Mouse (Mus musculus) stomach, postnatal 0 days (tissue): ENCODE measurements at regions not wholly inside any gene's neighbourhood (a gene's known extent, or its start where the extent isn't known, plus 50 kb on each side); places are given as distances from the start of the nearest gene placed in this dataset.

Experiments
- ATAC-seq: fragments of 200-750 bp; cut with Nextera tagmentation; 2 replicates; pipeline ENCODE4 v1.8.0; 2017; ENCODE audit not compliant: low FRiP score, low TSS enrichment
- DNase-seq: peaks from one replicate; pipeline ENCODE4 v3.0.0-alpha.2; 2016; ENCODE audit warnings: low spot score
- H3K27ac ChIP-seq: fragments of 300-500 bp; sonication (generic); replicated peaks from 2 replicates; pipeline ENCODE4 v1.5.1; 2014; ENCODE audit warnings: mild to moderate bottlenecking, control low read depth
- H3K27me3 ChIP-seq: fragments of 300-500 bp; sonication (generic); 2 replicates; pipeline ENCODE4 v1.6.1; 2014; ENCODE audit warnings: low read length; ENCODE audit not compliant: control insufficient read depth, insufficient read depth
- H3K36me3 ChIP-seq: fragments of 300-500 bp; sonication (generic); 2 replicates; pipeline ENCODE4 v1.6.1; 2014; ENCODE audit warnings: low read length, mixed read lengths; ENCODE audit not compliant: control insufficient read depth, insufficient read depth
- H3K4me1 ChIP-seq: fragments of 300-500 bp; sonication (generic); replicated peaks from 2 replicates; pipeline ENCODE4 v1.6.1; 2014; ENCODE audit warnings: antibody characterized with exemption; ENCODE audit not compliant: control insufficient read depth, insufficient read depth
- H3K4me2 ChIP-seq: fragments of 300-500 bp; sonication (generic); replicated peaks from 2 replicates; pipeline ENCODE4 v1.6.1; 2014; ENCODE audit warnings: low read depth, mild to moderate bottlenecking, control low read depth, moderate library complexity
- H3K4me3 ChIP-seq: fragments of 300-500 bp; sonication (generic); 2 replicates; pipeline ENCODE4 v1.5.1; 2014; ENCODE audit warnings: low read depth, low read length, control low read depth
- H3K9ac ChIP-seq: fragments of 300-500 bp; sonication (generic); 2 replicates; pipeline ENCODE4 v1.6.1; 2014; ENCODE audit warnings: mild to moderate bottlenecking, low read length, control low read depth, mixed read lengths
- H3K9me3 ChIP-seq: fragments of 300-500 bp; sonication (generic); 2 replicates; pipeline ENCODE4 v1.6.1; 2016; ENCODE audit warnings: low read length; ENCODE audit not compliant: control insufficient read depth
- CTCF ChIP-seq: IDR thresholded peaks from 2 replicates; pipeline ENCODE4 v1.5.1; 2016; ENCODE audit warnings: antibody characterized with exemption, low read depth, mild to moderate bottlenecking, moderate library complexity
- EP300 ChIP-seq: optimal IDR thresholded peaks from 2 replicates; pipeline ENCODE3; 2016; ENCODE audit warnings: antibody characterized with exemption
- WGBS: fragments of 180-500 bp; shearing (Covaris S2); extraction: QIAGEN DNeasy Blood & Tissue Kit; methylation state at CpG from one replicate; pipeline ENCODE4 v1.1.7; 2014; 5-methylcytosine and 5-hydroxymethylcytosine counted together

DNA sequence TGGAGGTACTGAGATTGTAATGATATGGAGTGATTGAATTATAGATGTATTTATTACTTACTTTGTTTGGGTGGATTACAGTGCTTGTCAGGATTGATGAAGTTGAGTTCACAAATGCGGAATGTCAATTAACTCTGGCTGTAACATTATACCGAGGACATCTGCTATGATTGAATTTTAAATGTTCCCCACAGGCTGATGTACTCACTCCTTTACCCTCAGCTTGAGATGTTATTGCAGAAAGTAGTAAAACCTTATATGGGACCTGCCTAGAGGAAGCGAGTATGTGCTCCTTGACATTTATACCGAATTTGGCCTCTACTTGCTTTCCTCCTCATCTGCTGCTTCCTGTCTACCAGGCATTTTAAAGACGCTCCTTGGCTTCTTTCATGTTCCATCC is 288.3 kb downstream of the Cdh11 start:
- H3K27me3 ChIP-seq: no peaks in the 10 kb centered on the region
- ATAC-seq (no peak), DNase-seq (no peak)
- no peaks in the 10 kb centered on the region for H3K4me1 ChIP-seq
- no peak overlapping the region for H3K4me3 ChIP-seq
- no peaks in the 10 kb centered on the region for H3K9me3 ChIP-seq
- no peak overlapping the region for H3K4me2 ChIP-seq
- H3K9ac ChIP-seq: no peak overlapping the region
- WGBS: 63% methylated on average over 5 of the region's 5 CpGs
- no peaks in the 10 kb centered on the region for H3K36me3 ChIP-seq
- no peak overlapping the region for H3K27ac ChIP-seq
- no peak for TF ChIP-seq EP300

DNA sequence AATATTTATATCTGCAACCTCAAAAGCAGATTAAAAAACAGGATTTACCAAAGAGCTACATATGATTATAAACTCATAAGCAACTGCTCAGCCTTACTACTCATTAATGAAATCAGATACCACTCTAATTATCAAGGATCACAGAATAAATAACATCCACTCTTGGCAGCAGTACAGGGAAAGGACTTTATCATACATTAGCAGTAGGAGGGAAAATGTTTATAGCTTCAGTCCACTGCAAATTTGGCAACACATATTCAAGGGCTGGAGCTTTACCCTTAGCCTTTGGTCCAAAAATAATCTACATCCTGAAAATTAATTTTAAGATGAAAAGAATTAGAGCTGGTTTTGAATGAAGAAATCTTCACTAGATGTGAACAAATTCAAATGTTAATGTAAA is 288.7 kb downstream of the Cdh11 start:
- Histone ChIP-seq H3K4me1 (no peaks in the 10 kb centered on the region), H3K9ac (no peak overlapping the region), H3K4me2 (no peak overlapping the region), H3K9me3 (no peaks in the 10 kb centered on the region), H3K36me3 (no peaks in the 10 kb centered on the region), H3K4me3 (no peak overlapping the region), H3K27me3 (no peaks in the 10 kb centered on the region), H3K27ac (no peak overlapping the region)
- TF ChIP-seq EP300 (no peak), CTCF (no peak)
- DNase-seq (no peak), ATAC-seq (no peak)

DNA sequence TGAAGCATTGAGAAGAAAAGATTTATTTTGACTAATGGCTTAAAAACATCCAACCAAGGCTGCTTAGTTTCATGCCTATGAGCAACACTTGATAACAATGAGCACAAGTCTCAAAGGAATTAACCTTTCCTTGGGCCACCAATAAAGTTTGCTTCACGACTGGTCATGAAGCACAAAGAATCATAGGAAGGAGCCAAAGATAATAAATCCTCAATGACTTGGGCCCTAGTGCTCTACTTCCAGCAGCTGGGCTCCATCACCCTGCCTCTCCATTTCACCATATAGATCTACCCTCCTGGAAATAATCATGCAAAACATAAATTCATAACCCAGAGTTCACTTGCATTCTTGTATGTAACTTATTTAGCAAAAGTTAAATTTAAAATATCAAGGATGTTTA is 289.4 kb downstream of the Cdh11 start:
- WGBS: 38% methylated on average over 1 of the region's 1 CpGs

DNA sequence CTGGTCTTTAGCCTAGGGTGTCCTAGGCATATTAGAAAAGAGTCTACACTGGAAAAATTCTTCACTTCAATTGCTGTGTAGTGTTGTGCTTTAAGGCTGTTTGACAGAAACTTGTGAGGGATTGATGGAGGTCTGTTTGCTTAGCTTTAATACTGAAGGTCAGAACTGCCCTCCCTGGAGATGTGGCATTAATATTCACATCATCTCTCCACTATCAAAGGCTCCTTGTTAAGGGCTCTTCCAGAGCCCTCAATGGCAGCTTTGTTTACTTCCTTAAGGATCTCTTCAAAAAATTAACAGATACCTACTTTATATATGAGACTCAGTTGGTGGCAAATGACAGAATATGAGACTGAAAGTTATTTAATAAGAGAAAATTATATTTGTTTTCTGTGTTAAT is 294.4 kb downstream of the Cdh11 start:
- Histone ChIP-seq H3K4me3 (no peak overlapping the region), H3K4me2 (no peak overlapping the region), H3K27me3 (no peaks in the 10 kb centered on the region), H3K27ac (no peak overlapping the region), H3K4me1 (no peaks in the 10 kb centered on the region), H3K9me3 (no peaks in the 10 kb centered on the region), H3K9ac (no peak overlapping the region), H3K36me3 (no peaks in the 10 kb centered on the region)
- TF ChIP-seq EP300 (no peak), CTCF (no peak)
- DNase-seq (no peak), ATAC-seq (no peak)

More for the DNA sequence above, 289.4 kb downstream of the Cdh11 start:
- DNase-seq (no peak), ATAC-seq (no peak)
- Histone ChIP-seq H3K4me1 (no peaks in the 10 kb centered on the region), H3K9ac (no peak overlapping the region), H3K27me3 (no peaks in the 10 kb centered on the region), H3K9me3 (no peaks in the 10 kb centered on the region), H3K4me2 (no peak overlapping the region), H3K27ac (no peak overlapping the region), H3K4me3 (no peak overlapping the region), H3K36me3 (no peaks in the 10 kb centered on the region)
- no peak for TF ChIP-seq CTCF
- no peak for TF ChIP-seq EP300

DNA sequence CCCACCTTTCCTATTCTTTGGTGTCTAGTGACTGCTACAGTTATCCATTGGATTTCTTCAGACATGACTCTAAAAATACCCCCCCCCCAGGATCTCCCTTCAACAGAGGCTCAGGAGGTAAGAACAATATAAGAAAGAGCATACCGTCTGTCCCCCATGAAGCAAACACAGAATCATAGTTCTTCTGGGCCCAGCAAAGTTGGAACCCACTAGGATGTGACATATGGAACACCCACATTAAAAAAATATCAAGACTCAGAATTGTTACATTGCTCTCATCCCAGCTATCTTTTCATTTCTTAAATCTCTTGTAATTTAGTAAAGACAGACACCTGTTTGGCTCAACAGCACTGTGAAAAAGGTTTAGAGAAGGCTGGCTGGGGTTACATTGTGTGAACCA is 297.2 kb downstream of the Cdh11 start:
- no peaks in the 10 kb centered on the region for H3K9me3 ChIP-seq
- H3K36me3 ChIP-seq: no peaks in the 10 kb centered on the region
- TF ChIP-seq EP300: no peak
- no peak for TF ChIP-seq CTCF
- no peak for DNase-seq
- no peak overlapping the region for H3K9ac ChIP-seq
- H3K27ac ChIP-seq: no peak overlapping the region
- H3K4me1 ChIP-seq: no peaks in the 10 kb centered on the region
- H3K4me2 ChIP-seq: no peak overlapping the region
- no peaks in the 10 kb centered on the region for H3K27me3 ChIP-seq
- no peak overlapping the region for H3K4me3 ChIP-seq
- ATAC-seq: no peak
- WGBS: 90% methylated on average over 1 of the region's 1 CpGs

DNA sequence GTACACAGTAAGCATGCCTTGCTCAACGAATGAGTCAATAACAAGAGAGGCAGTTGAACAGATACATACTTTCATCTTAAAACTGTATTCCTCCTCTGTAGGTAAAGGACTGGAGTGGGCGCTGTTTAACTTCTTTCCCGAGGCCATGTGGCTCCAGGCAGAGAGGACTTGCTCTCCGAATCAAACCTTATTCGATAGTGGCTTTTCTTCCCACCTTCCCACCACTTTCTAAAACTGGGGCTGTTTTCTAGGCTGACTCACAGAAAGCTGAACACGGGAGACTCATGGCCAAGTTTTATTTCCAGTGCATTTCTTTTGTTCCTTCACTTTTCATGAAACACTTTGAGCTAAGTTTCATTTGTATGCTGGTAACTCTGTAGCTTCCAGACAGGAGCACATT is 297.6 kb downstream of the Cdh11 start:
- Histone ChIP-seq H3K4me3 (no peak overlapping the region), H3K4me2 (no peak overlapping the region), H3K27ac (no peak overlapping the region), H3K27me3 (no peaks in the 10 kb centered on the region), H3K4me1 (no peaks in the 10 kb centered on the region), H3K9ac (no peak overlapping the region), H3K9me3 (no peaks in the 10 kb centered on the region), H3K36me3 (no peaks in the 10 kb centered on the region)
- WGBS: 78% methylated on average over 6 of the region's 6 CpGs
- ATAC-seq (no peak), DNase-seq (no peak)
- TF ChIP-seq CTCF (no peak), EP300 (no peak)
